Mouse (Mus musculus) ES-E14 (cell line): ENCODE data around the gene Fabp3. TPM values are rescaled to one million over a fixed set of nuclear protein-coding genes. Genes with fewer than 3 reads are reported as not detected.

Experiments used
- DNase-seq: peaks from one replicate; pipeline ENCODE4 v3.0.0-alpha.2; 2013; ENCODE audit warnings: low read depth, low spot score
- H3K27ac ChIP-seq: 2 replicates; pipeline ENCODE4 v1.5.1; 2012; ENCODE audit warnings: low read depth, mild to moderate bottlenecking, low read length, moderate library complexity, mixed read lengths; ENCODE audit not compliant: poor library complexity, insufficient read depth, severe bottlenecking
- H3K36me3 ChIP-seq: 2 replicates; pipeline ENCODE4 v1.6.1; 2012; ENCODE audit warnings: mild to moderate bottlenecking, low read length, moderate library complexity, mixed read lengths; ENCODE audit not compliant: control insufficient read depth, poor library complexity, insufficient read depth, severe bottlenecking
- H3K4me1 ChIP-seq, 2 experiments: fragments of 150-350 bp in 1 of 2; sonication (generic) in 1 of 2; 2 replicates each; pipeline ENCODE4 v1.6.1; 2012; ENCODE audit warnings: low read length in 2 of 2, mild to moderate bottlenecking in 1 of 2, mixed read lengths in 1 of 2; ENCODE audit not compliant: control insufficient read depth in 2 of 2, insufficient read depth in 2 of 2, poor library complexity in 1 of 2
- H3K4me3 ChIP-seq, 2 experiments: fragments of 150-350 bp in 1 of 2; sonication (generic) in 1 of 2; 2 replicates each; pipeline ENCODE4 v1.5.1; 2012; ENCODE audit warnings: low read length in 2 of 2, low read depth in 1 of 2, mild to moderate bottlenecking in 1 of 2, mixed read lengths in 1 of 2; ENCODE audit not compliant: insufficient read depth in 1 of 2, poor library complexity in 1 of 2, severe bottlenecking in 1 of 2
- H3K9ac ChIP-seq: 2 replicates; pipeline ENCODE4 v1.6.1; 2012; ENCODE audit warnings: low read depth, mild to moderate bottlenecking, low read length, mixed read lengths; ENCODE audit not compliant: poor library complexity, insufficient read depth, severe bottlenecking
- H3K9me3 ChIP-seq: fragments of 150-350 bp; sonication (generic); 2 replicates; pipeline ENCODE4 v1.6.1; 2012; ENCODE audit warnings: low read depth, mild to moderate bottlenecking, low read length; ENCODE audit not compliant: control insufficient read depth, insufficient read depth
- CHD2 ChIP-seq: IDR thresholded peaks from 2 replicates; pipeline ENCODE4 v1.6.1; 2014; ENCODE audit warnings: mild to moderate bottlenecking, low read depth, low read length, inconsistent platforms
- HCFC1 ChIP-seq: IDR thresholded peaks from 2 replicates; pipeline ENCODE4 v1.6.1; 2012; ENCODE audit warnings: low read length, inconsistent platforms, borderline replicate concordance; ENCODE audit not compliant: insufficient read depth
- MAFK ChIP-seq: IDR thresholded peaks from 2 replicates; pipeline ENCODE4 v1.6.1; 2014; ENCODE audit warnings: mild to moderate bottlenecking, low read depth, low read length, inconsistent platforms; ENCODE audit not compliant: insufficient read depth
- ZC3H11A ChIP-seq: IDR thresholded peaks from 2 replicates; pipeline ENCODE4 v1.6.1; 2012; ENCODE audit warnings: low read depth, mild to moderate bottlenecking, inconsistent platforms, low read length, borderline replicate concordance
- ZNF384 ChIP-seq: IDR thresholded peaks from 2 replicates; pipeline ENCODE4 v1.6.1; 2012; ENCODE audit warnings: low read depth, low read length, inconsistent platforms
- in situ Hi-C, 2 experiments: fragments of 600-800 bp; cut with MboI; formaldehyde crosslinking; loops; one replicate each; pipeline ENCODE4 v1.15.1; 2025; ENCODE audit warnings: low sequenced_read_pairs in 2 of 2, inconsistent platforms in 1 of 2; ENCODE audit not compliant: unreplicated experiment in 2 of 2
- total RNA-seq: library from RNA; depleted of rRNA; stranded (reverse); fragments of 300-350 nt; gene quantifications from 2 replicates; pipeline ENCODE4 v1.2.3, GENCODE M21; 2012

The Fabp3 gene
- total RNA-seq, 1 experiment, result 145 TPM

DNA sequence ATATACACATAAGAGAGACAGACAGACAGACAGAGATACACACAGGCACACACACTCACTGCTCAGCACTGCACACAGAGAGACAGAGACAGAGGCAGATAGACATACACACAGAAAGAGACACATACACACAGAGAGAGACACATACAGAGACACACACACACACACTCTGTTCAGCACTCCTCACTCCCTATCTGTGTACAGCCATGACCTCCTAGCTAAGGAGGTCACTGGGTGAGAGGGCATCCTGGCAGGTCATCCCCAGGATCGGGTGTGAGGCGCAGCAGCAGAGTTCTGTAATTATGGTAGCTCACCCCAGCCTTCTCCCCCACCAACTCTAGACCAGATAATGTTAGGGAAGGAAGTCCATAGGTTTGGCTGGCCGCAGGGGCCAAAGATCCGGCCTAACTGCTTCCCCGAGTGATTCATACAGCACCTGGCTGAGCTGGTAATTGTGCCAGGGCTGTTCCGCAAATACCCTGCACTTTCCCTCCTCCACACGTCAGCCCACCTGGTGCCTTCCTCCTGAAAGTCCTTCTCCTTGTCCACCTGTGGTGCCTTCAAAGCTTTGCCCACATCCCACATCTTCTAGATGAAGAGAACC is 31.7 kb upstream of the Fabp3 start:
- no peak overlapping the region for H3K4me3 ChIP-seq
- TF ChIP-seq CHD2 (no peak), MAFK (no peak), ZC3H11A (no peak), HCFC1 (no peak), ZNF384 (no peak)
- H3K36me3 ChIP-seq, result no peaks in the 10 kb centered on the region
- no peak overlapping the region for H3K27ac ChIP-seq
- no peak overlapping the region for H3K9ac ChIP-seq
- no peak for DNase-seq
- in situ Hi-C loops, result no loop called here
- H3K4me1 ChIP-seq, result peaks cover 0 to 5% of the 10 kb centered on the region in 2 experiments; a peak in 3 of 4 replicates
- no peaks in the 10 kb centered on the region for H3K9me3 ChIP-seq

DNA sequence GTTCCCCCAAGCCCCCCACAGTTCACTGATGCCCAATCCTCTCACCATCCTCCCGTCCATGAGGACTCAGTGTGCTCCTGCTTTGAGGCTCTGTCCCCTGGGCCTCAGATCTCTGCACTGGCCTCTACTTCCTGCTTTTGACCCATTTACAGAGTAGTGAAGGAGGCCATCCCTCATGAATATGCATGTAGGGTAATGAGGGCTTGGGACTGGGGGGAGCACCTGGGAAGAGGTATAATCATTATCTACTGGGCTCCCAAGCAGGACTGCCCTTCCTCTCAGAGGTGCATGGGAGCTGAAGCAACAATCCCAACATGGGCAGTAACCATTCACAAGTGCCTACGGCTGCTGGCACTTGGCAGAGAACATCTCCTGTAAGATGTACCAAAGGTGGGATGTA is 29.3 kb upstream of the Fabp3 start, which contains the start of gene Serinc2:
Serinc2 (minus strand) TSS at position 101 of the 400 bp plus-strand sequence.
- H3K27ac ChIP-seq, result no peak within 1 kb of the TSS
- peaks cover 0 to under 1% of the 10 kb centered on the region in 2 experiments; a peak in 3 of 4 replicates for H3K4me1 ChIP-seq
- TF ChIP-seq ZNF384, result no peak
- no peak for TF ChIP-seq CHD2
- TF ChIP-seq ZC3H11A, result no peak
- no peak for TF ChIP-seq MAFK
- no peak for TF ChIP-seq HCFC1
- no peak for DNase-seq
- no peaks in the 10 kb centered on the region for H3K36me3 ChIP-seq
- no peaks in the 10 kb centered on the region for H3K9me3 ChIP-seq
- H3K9ac ChIP-seq, result no peak within 1 kb of the TSS
- in situ Hi-C loops, result no loop called here
- H3K4me3 ChIP-seq, result no peak within 1 kb of the TSS

DNA sequence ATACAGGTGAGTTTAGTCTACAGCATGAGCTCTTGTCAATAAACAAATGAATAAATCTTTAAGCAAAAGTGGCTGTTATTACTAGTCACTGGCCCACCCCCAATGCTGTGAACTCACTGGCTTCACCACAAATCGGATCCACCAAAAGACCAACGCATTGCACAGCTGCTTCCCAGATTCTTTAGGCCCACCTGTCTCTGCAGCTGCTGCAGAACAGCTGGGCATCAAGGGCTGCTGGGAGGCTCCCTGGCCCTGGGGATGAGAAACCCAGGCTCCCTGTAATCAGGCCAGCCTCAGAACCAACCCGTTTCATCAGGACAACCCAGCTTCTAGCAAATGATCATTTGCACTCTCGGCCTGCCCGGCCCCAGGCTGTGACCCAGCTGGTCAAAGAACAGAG is 25.5 kb upstream of the Fabp3 start:
- H3K27ac ChIP-seq, result no peak overlapping the region
- in situ Hi-C loops, result no loop called here
- DNase-seq, result no peak
- H3K9me3 ChIP-seq, result no peaks in the 10 kb centered on the region
- H3K9ac ChIP-seq, result no peak overlapping the region
- no peaks in the 10 kb centered on the region for H3K4me1 ChIP-seq
- no peak for TF ChIP-seq CHD2
- TF ChIP-seq MAFK, result no peak
- TF ChIP-seq ZNF384, result no peak
- no peak for TF ChIP-seq ZC3H11A
- no peak for TF ChIP-seq HCFC1
- no peak overlapping the region for H3K4me3 ChIP-seq
- H3K36me3 ChIP-seq, result no peaks in the 10 kb centered on the region

DNA sequence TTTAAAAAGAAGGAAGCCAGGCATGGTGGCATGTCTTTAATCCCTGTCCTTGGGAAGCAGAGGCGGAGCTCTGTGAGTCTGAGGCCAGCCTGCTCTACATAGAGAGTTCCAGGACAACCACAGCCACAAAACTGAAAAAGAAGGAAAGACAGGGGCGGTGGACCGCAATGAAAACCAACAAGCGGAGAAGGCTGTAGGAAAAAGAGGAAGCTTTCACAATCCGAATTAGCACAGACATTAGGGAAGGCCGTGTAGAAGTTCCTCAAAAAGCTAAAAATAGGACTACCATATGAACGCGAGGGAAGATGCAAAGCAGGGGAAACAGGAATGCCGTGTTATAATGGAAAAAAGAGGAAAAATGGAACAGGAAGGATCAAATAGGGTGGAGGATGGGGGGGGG is 24.6 kb upstream of the Fabp3 start:
- DNase-seq, result no peak

More for the DNA sequence above, 24.6 kb upstream of the Fabp3 start:
- H3K36me3 ChIP-seq, result no peaks in the 10 kb centered on the region
- no peak overlapping the region for H3K27ac ChIP-seq
- H3K9ac ChIP-seq, result no peak overlapping the region
- in situ Hi-C loops, result no loop called here
- H3K4me1 ChIP-seq, result no peaks in the 10 kb centered on the region
- H3K9me3 ChIP-seq, result no peaks in the 10 kb centered on the region
- H3K4me3 ChIP-seq, result no peak overlapping the region
- TF ChIP-seq ZNF384 (no peak), ZC3H11A (no peak), HCFC1 (no peak), CHD2 (no peak), MAFK (no peak)
